Mouse (Mus musculus) liver, embryonic 14.5 days (tissue): ENCODE measurements at regions not wholly inside any gene's neighbourhood (a gene's known extent, or its start where the extent isn't known, plus 50 kb on each side); places are given as distances from the start of the nearest gene placed in this dataset.

ENCODE experiments used
- CTCF ChIP-seq: IDR thresholded peaks from 2 replicates; pipeline ENCODE4 v1.5.1; 2016; ENCODE audit warnings: antibody characterized with exemption, low read depth, control low read depth
- EP300 ChIP-seq: IDR thresholded peaks from 2 replicates; pipeline ENCODE4 v1.6.1; 2016; ENCODE audit warnings: antibody characterized with exemption, low read depth

GRCm38 (mm10) chr11:24745841-24746240, 668.0 kb downstream of the Bcl11a start:
- TF ChIP-seq EP300 (no peak), CTCF (no peak)
